Mouse (Mus musculus): ENCODE measurements around the gene Alox5ap. TPM values are rescaled to one million over a fixed set of nuclear protein-coding genes. Genes with fewer than 3 reads are reported as not detected.

Alox5ap gene
- polyA plus RNA-seq (2015; fragmentation: Illumina TruSeq; extraction: RNeasy Lipid Tissue Mini Kit (QIAGEN cat#74804); ENCODE audit: insufficient read depth, low read depth, low replicate concordance) = 5.7 TPM

GRCm38 (mm10) chr5:149264405-149264804, at the start of gene Alox5ap:
Gene Alox5ap, plus strand, starts transcription at chr5:149264767.

Other genes with a start within 250 kb of the Alox5ap start
- gene Uspl1, start 80.4 kb upstream of the Alox5ap start, polyA plus RNA-seq (2015; fragmentation: Illumina TruSeq; extraction: RNeasy Lipid Tissue Mini Kit (QIAGEN cat#74804); ENCODE audit: insufficient read depth, low read depth, low replicate concordance) = 7.8 TPM
- 53.5 TPM for gene Hmgb1, start 80.3 kb upstream of the Alox5ap start, polyA plus RNA-seq (2015; fragmentation: Illumina TruSeq; extraction: RNeasy Lipid Tissue Mini Kit (QIAGEN cat#74804); ENCODE audit: insufficient read depth, low read depth, low replicate concordance)
- gene Medag, start 147.0 kb downstream of the Alox5ap start, polyA plus RNA-seq (2015; fragmentation: Illumina TruSeq; extraction: RNeasy Lipid Tissue Mini Kit (QIAGEN cat#74804); ENCODE audit: insufficient read depth, low read depth, low replicate concordance) = 9.8 TPM
- gene Tex26, start 174.9 kb downstream of the Alox5ap start, polyA plus RNA-seq (2015; fragmentation: Illumina TruSeq; extraction: RNeasy Lipid Tissue Mini Kit (QIAGEN cat#74804); ENCODE audit: insufficient read depth, low read depth, low replicate concordance) = not detected

All from pancreas, adult 10 weeks (tissue).